Mouse (Mus musculus): ENCODE measurements around the gene Ifit1bl2. TPM values are rescaled to one million over a fixed set of nuclear protein-coding genes. Genes with fewer than 3 reads are reported as not detected.
"Not testable (repeated sequence)": the region's sequence is repeated elsewhere in the genome, so short reads cannot be mapped to it uniquely, and the experiment has no call there.

Ifit1bl2 gene
- total RNA-seq, 2 experiments from 2014 or later = 0.10 TPM; not detected in 1

- not testable (repeated sequence) for DNase-seq (ENCODE audit: low spot score in 2 of 2)
These were observed 28.1 kb downstream of the Ifit1bl2 start for GRCm38 (mm10) chr19:34612243-34613001.

GRCm38 (mm10) chr19:34610118-34610517 lies 30.4 kb downstream of the Ifit1bl2 start:
- DNase-seq (ENCODE audit: low spot score in 2 of 2) = not testable (repeated sequence)

- DNase-seq (ENCODE audit: low spot score in 2 of 2) = not testable (repeated sequence)
These were observed 33.1 kb downstream of the Ifit1bl2 start, which contains the start of gene Ifit3b for GRCm38 (mm10) chr19:34607237-34608051. Gene Ifit3b (plus strand): TSS chr19:34607970.

- no peak for DNase-seq (ENCODE audit: low spot score in 2 of 2)
These were observed 35.1 kb downstream of the Ifit1bl2 start for GRCm38 (mm10) chr19:34605472-34605871.

GRCm38 (mm10) chr19:34601888-34602287 lies 38.7 kb downstream of the Ifit1bl2 start, which contains the start of gene Ifit1bl1:
Gene Ifit1bl1 (minus strand): TSS chr19:34601956.
- DNase-seq (ENCODE audit: low spot score in 2 of 2) = not testable (repeated sequence)

GRCm38 (mm10) chr19:34599250-34599649 lies 41.3 kb downstream of the Ifit1bl2 start:
- not testable (repeated sequence) for DNase-seq (ENCODE audit: low spot score in 2 of 2)

GRCm38 (mm10) chr19:34598341-34598740 lies 42.2 kb downstream of the Ifit1bl2 start:
- no peak for DNase-seq (ENCODE audit: low spot score in 2 of 2)

- no peak for DNase-seq (ENCODE audit: low spot score in 2 of 2)
These were observed 43.7 kb downstream of the Ifit1bl2 start for GRCm38 (mm10) chr19:34596811-34597210.

- DNase-seq (ENCODE audit: low spot score in 2 of 2) = not testable (repeated sequence)
These were observed 46.0 kb downstream of the Ifit1bl2 start for GRCm38 (mm10) chr19:34594523-34594922.

GRCm38 (mm10) chr19:34593456-34593855 lies 47.1 kb downstream of the Ifit1bl2 start:
- no peak for DNase-seq (ENCODE audit: low spot score in 2 of 2)

- no peak for DNase-seq (ENCODE audit: low spot score in 2 of 2)
These were observed 51.6 kb downstream of the Ifit1bl2 start for GRCm38 (mm10) chr19:34588959-34589358.

GRCm38 (mm10) chr19:34587898-34588692 lies 52.4 kb downstream of the Ifit1bl2 start:
- DNase-seq (ENCODE audit: low spot score in 2 of 2) = not testable (repeated sequence)

- DNase-seq (ENCODE audit: low spot score in 2 of 2) = not testable (repeated sequence)
These were observed 54.6 kb downstream of the Ifit1bl2 start for GRCm38 (mm10) chr19:34585740-34586458.

GRCm38 (mm10) chr19:34583126-34583766 lies 57.3 kb downstream of the Ifit1bl2 start, which contains the start of gene Ifit3:
Gene Ifit3 (plus strand): TSS chr19:34583531.
- not testable (repeated sequence) for DNase-seq (ENCODE audit: low spot score in 2 of 2)

GRCm38 (mm10) chr19:34582696-34583095 lies 57.8 kb downstream of the Ifit1bl2 start:
- not testable (repeated sequence) for DNase-seq (ENCODE audit: low spot score in 2 of 2)

GRCm38 (mm10) chr19:34577121-34577520 lies 63.4 kb downstream of the Ifit1bl2 start:
- DNase-seq (ENCODE audit: low spot score in 2 of 2) = no peak

- no peak for DNase-seq (ENCODE audit: low spot score in 2 of 2)
These were observed 66.9 kb downstream of the Ifit1bl2 start for GRCm38 (mm10) chr19:34573650-34574049.

- DNase-seq (ENCODE audit: low spot score in 2 of 2) = no peak
These were observed 69.5 kb downstream of the Ifit1bl2 start for GRCm38 (mm10) chr19:34571080-34571479.

- DNase-seq (ENCODE audit: low spot score in 2 of 2) = no peak
These were observed 70.6 kb downstream of the Ifit1bl2 start for GRCm38 (mm10) chr19:34569896-34570476.
